Mouse (Mus musculus): ENCODE results near the gene Tldc1.

Gene Tldc1

GRCm38 (mm10) chr8:119802592-119802991 lies 24.4 kb upstream of the Tldc1 start:
- DNase-seq (ENCODE audit: extremely low read depth, low read depth, low spot score), result no peak

- DNase-seq (ENCODE audit: extremely low read depth, low read depth, low spot score), result no peak
Observed at GRCm38 (mm10) chr8:119801168-119801567, 23.0 kb upstream of the Tldc1 start.

- no peak for DNase-seq (ENCODE audit: extremely low read depth, low read depth, low spot score)
Observed at GRCm38 (mm10) chr8:119798965-119799264, 20.7 kb upstream of the Tldc1 start.

GRCm38 (mm10) chr8:119798170-119798964 lies 20.2 kb upstream of the Tldc1 start:
- no peak for DNase-seq (ENCODE audit: extremely low read depth, low read depth, low spot score)

- DNase-seq (ENCODE audit: extremely low read depth, low read depth, low spot score), result no peak
Observed at GRCm38 (mm10) chr8:119795651-119796050, 17.4 kb upstream of the Tldc1 start.

- no peak for DNase-seq (ENCODE audit: extremely low read depth, low read depth, low spot score)
Observed at GRCm38 (mm10) chr8:119794689-119795088, 16.5 kb upstream of the Tldc1 start.

- DNase-seq (ENCODE audit: extremely low read depth, low read depth, low spot score), result no peak
Observed at GRCm38 (mm10) chr8:119791804-119792704, 13.8 kb upstream of the Tldc1 start.

GRCm38 (mm10) chr8:119789581-119789980 lies 11.4 kb upstream of the Tldc1 start:
- no peak for DNase-seq (ENCODE audit: extremely low read depth, low read depth, low spot score)

- DNase-seq (ENCODE audit: extremely low read depth, low read depth, low spot score), result no peak
Observed at GRCm38 (mm10) chr8:119788607-119789381, 10.6 kb upstream of the Tldc1 start.

GRCm38 (mm10) chr8:119787341-119787740 lies 9.1 kb upstream of the Tldc1 start:
- DNase-seq (ENCODE audit: extremely low read depth, low read depth, low spot score), result no peak

- DNase-seq (ENCODE audit: extremely low read depth, low read depth, low spot score), result no peak
Observed at GRCm38 (mm10) chr8:119786871-119787270, 8.7 kb upstream of the Tldc1 start.

- no peak for DNase-seq (ENCODE audit: extremely low read depth, low read depth, low spot score)
Observed at GRCm38 (mm10) chr8:119785764-119786405, 7.7 kb upstream of the Tldc1 start.

GRCm38 (mm10) chr8:119784676-119785075 lies 6.5 kb upstream of the Tldc1 start:
- no peak for DNase-seq (ENCODE audit: extremely low read depth, low read depth, low spot score)

- DNase-seq (ENCODE audit: extremely low read depth, low read depth, low spot score), result no peak
Observed at GRCm38 (mm10) chr8:119784141-119784574, 5.9 kb upstream of the Tldc1 start.

- DNase-seq (ENCODE audit: extremely low read depth, low read depth, low spot score), result no peak
Observed at GRCm38 (mm10) chr8:119783579-119783978, 5.4 kb upstream of the Tldc1 start.

GRCm38 (mm10) chr8:119782715-119783114 lies 4.5 kb upstream of the Tldc1 start:
- peak; percentile 8 for DNase-seq (ENCODE audit: extremely low read depth, low read depth, low spot score)

- no peak for DNase-seq (ENCODE audit: extremely low read depth, low read depth, low spot score)
Observed at GRCm38 (mm10) chr8:119781086-119781840, 3.0 kb upstream of the Tldc1 start.

GRCm38 (mm10) chr8:119780402-119781049 lies 2.3 kb upstream of the Tldc1 start:
- no peak for DNase-seq (ENCODE audit: extremely low read depth, low read depth, low spot score)

- peak; percentile 30 for DNase-seq (ENCODE audit: extremely low read depth, low read depth, low spot score)
Observed at GRCm38 (mm10) chr8:119779013-119779737, 959 bp upstream of the Tldc1 start.

Data from fat pad, adult 2 months (tissue).